Mouse (Mus musculus): Measurements from ENCODE around the gene Rnf207. TPM values are rescaled to one million over a fixed set of nuclear protein-coding genes. Genes with fewer than 3 reads are reported as not detected.

Rnf207 gene
- polyA plus RNA-seq, 1 experiment from 2014 or later = 10.6 TPM

- peak overlapping the region; percentile 44; the same call in 1 of the 2 replicates for H3K9ac ChIP-seq (ENCODE audit: low read depth, low read length)
- ATAC-seq = no peak
- H3K4me2 ChIP-seq (ENCODE audit: low read length) = peak overlapping the region; percentile 76
- H3K27me3 ChIP-seq (replicated peaks; ENCODE audit: control insufficient read depth, insufficient read depth, low read length) = peaks cover 59% of the 10 kb centered on the region
- no peaks in the 10 kb centered on the region for H3K36me3 ChIP-seq (ENCODE audit: control insufficient read depth, insufficient read depth, low read length)
- no peak overlapping the region for H3K27ac ChIP-seq (ENCODE audit: low read depth, low read length)
- peak overlapping the region; percentile 41 for H3K4me3 ChIP-seq (ENCODE audit: low read length)
- H3K4me1 ChIP-seq (ENCODE audit: control insufficient read depth, insufficient read depth, low read depth, low read length) = peaks cover 18% of the 10 kb centered on the region
- WGBS = under 1% methylated on average over 39 of the region's 43 CpGs
- no peaks in the 10 kb centered on the region for H3K9me3 ChIP-seq (ENCODE audit: control insufficient read depth, low read length)
Measured at GRCm38 (mm10) chr4:152315498-152316213, 3.1 kb downstream of the Rnf207 start.

- no peak for ATAC-seq
- Histone ChIP-seq H3K27me3 (replicated peaks; ENCODE audit: control insufficient read depth, insufficient read depth, low read length) (peaks cover 64% of the 10 kb centered on the region), H3K4me3 (ENCODE audit: low read length) (peak overlapping the region; percentile 38), H3K4me1 (ENCODE audit: control insufficient read depth, insufficient read depth, low read depth, low read length) (peaks cover 18% of the 10 kb centered on the region), H3K36me3 (ENCODE audit: control insufficient read depth, insufficient read depth, low read length) (peaks cover under 1% of the 10 kb centered on the region; the same call in 1 of the 2 replicates), H3K27ac (ENCODE audit: low read depth, low read length) (no peak overlapping the region), H3K4me2 (ENCODE audit: low read length) (peak overlapping the region; percentile 63), H3K9me3 (ENCODE audit: control insufficient read depth, low read length) (no peaks in the 10 kb centered on the region), H3K9ac (ENCODE audit: low read depth, low read length) (no peak overlapping the region)
Measured at GRCm38 (mm10) chr4:152313934-152314333, 4.9 kb downstream of the Rnf207 start.

- 0% methylated on average over 29 of the region's 29 CpGs for WGBS
- peak overlapping the region; percentile 38 for H3K4me3 ChIP-seq (ENCODE audit: low read length)
- H3K4me1 ChIP-seq (ENCODE audit: control insufficient read depth, insufficient read depth, low read depth, low read length) = peaks cover 18% of the 10 kb centered on the region
- H3K27me3 ChIP-seq (replicated peaks; ENCODE audit: control insufficient read depth, insufficient read depth, low read length) = peaks cover 62% of the 10 kb centered on the region
- H3K4me2 ChIP-seq (ENCODE audit: low read length) = peak overlapping the region; percentile 63
- H3K9ac ChIP-seq (ENCODE audit: low read depth, low read length) = peak overlapping the region; percentile 51
- peak; percentile 62 for ATAC-seq
- peaks cover 2% of the 10 kb centered on the region; the same call in 1 of the 2 replicates for H3K36me3 ChIP-seq (ENCODE audit: control insufficient read depth, insufficient read depth, low read length)
- H3K9me3 ChIP-seq (ENCODE audit: control insufficient read depth, low read length) = no peaks in the 10 kb centered on the region
- no peak overlapping the region for H3K27ac ChIP-seq (ENCODE audit: low read depth, low read length)
Measured at GRCm38 (mm10) chr4:152313211-152313632, 5.6 kb downstream of the Rnf207 start.

- Histone ChIP-seq H3K27me3 (replicated peaks; ENCODE audit: control insufficient read depth, insufficient read depth, low read length) (peaks cover 52% of the 10 kb centered on the region), H3K4me3 (ENCODE audit: low read length) (peak overlapping the region; percentile 38), H3K36me3 (ENCODE audit: control insufficient read depth, insufficient read depth, low read length) (peaks cover 2% of the 10 kb centered on the region; the same call in 1 of the 2 replicates), H3K9ac (ENCODE audit: low read depth, low read length) (no peak overlapping the region), H3K27ac (ENCODE audit: low read depth, low read length) (no peak overlapping the region), H3K9me3 (ENCODE audit: control insufficient read depth, low read length) (no peaks in the 10 kb centered on the region), H3K4me1 (ENCODE audit: control insufficient read depth, insufficient read depth, low read depth, low read length) (peaks cover 18% of the 10 kb centered on the region), H3K4me2 (ENCODE audit: low read length) (peak overlapping the region; percentile 63)
- 5% methylated on average over 14 of the region's 14 CpGs for WGBS
- no peak for ATAC-seq
Measured at GRCm38 (mm10) chr4:152312186-152312585, 6.6 kb downstream of the Rnf207 start.

- no peaks in the 10 kb centered on the region for H3K9me3 ChIP-seq (ENCODE audit: control insufficient read depth, low read length)
- H3K27me3 ChIP-seq (replicated peaks; ENCODE audit: control insufficient read depth, insufficient read depth, low read length) = peaks cover 23% of the 10 kb centered on the region
- no peak overlapping the region for H3K4me3 ChIP-seq (ENCODE audit: low read length)
- 78% methylated on average over 9 of the region's 9 CpGs for WGBS
- no peak overlapping the region for H3K27ac ChIP-seq (ENCODE audit: low read depth, low read length)
- no peak overlapping the region for H3K9ac ChIP-seq (ENCODE audit: low read depth, low read length)
- ATAC-seq = no peak
- H3K36me3 ChIP-seq (ENCODE audit: control insufficient read depth, insufficient read depth, low read length) = peaks cover 11% of the 10 kb centered on the region
- H3K4me1 ChIP-seq (ENCODE audit: control insufficient read depth, insufficient read depth, low read depth, low read length) = peaks cover 2% of the 10 kb centered on the region
- no peak overlapping the region for H3K4me2 ChIP-seq (ENCODE audit: low read length)
Measured at GRCm38 (mm10) chr4:152307542-152307941, 11.3 kb downstream of the Rnf207 start.

- no peak overlapping the region for H3K4me3 ChIP-seq (ENCODE audit: low read length)
- H3K9ac ChIP-seq (ENCODE audit: low read depth, low read length) = no peak overlapping the region
- H3K4me2 ChIP-seq (ENCODE audit: low read length) = no peak overlapping the region
- no peak for ATAC-seq
- peaks cover 11% of the 10 kb centered on the region for H3K36me3 ChIP-seq (ENCODE audit: control insufficient read depth, insufficient read depth, low read length)
- H3K27ac ChIP-seq (ENCODE audit: low read depth, low read length) = no peak overlapping the region
- 51% methylated on average over 6 of the region's 6 CpGs for WGBS
- H3K4me1 ChIP-seq (ENCODE audit: control insufficient read depth, insufficient read depth, low read depth, low read length) = no peaks in the 10 kb centered on the region; the same call in 1 of the 2 replicates
- no peaks in the 10 kb centered on the region for H3K9me3 ChIP-seq (ENCODE audit: control insufficient read depth, low read length)
- H3K27me3 ChIP-seq (replicated peaks; ENCODE audit: control insufficient read depth, insufficient read depth, low read length) = peaks cover 8% of the 10 kb centered on the region
Measured at GRCm38 (mm10) chr4:152305991-152306390, 12.8 kb downstream of the Rnf207 start.

GRCm38 (mm10) chr4:152304685-152305084 lies 14.1 kb downstream of the Rnf207 start:
- peak; percentile 71 for ATAC-seq
- no peak overlapping the region for H3K9ac ChIP-seq (ENCODE audit: low read depth, low read length)
- no peak overlapping the region for H3K4me2 ChIP-seq (ENCODE audit: low read length)
- no peaks in the 10 kb centered on the region for H3K9me3 ChIP-seq (ENCODE audit: control insufficient read depth, low read length)
- peaks cover 14% of the 10 kb centered on the region for H3K36me3 ChIP-seq (ENCODE audit: control insufficient read depth, insufficient read depth, low read length)
- H3K4me3 ChIP-seq (ENCODE audit: low read length) = no peak overlapping the region
- H3K27ac ChIP-seq (ENCODE audit: low read depth, low read length) = no peak overlapping the region; the same call in 1 of the 2 replicates
- no peaks in the 10 kb centered on the region for H3K27me3 ChIP-seq (replicated peaks; ENCODE audit: control insufficient read depth, insufficient read depth, low read length)
- H3K4me1 ChIP-seq (ENCODE audit: control insufficient read depth, insufficient read depth, low read depth, low read length) = no peaks in the 10 kb centered on the region; the same call in 1 of the 2 replicates
- WGBS = 74% methylated on average over 6 of the region's 6 CpGs

- H3K4me2 ChIP-seq (ENCODE audit: low read length) = no peak overlapping the region
- H3K27ac ChIP-seq (ENCODE audit: low read depth, low read length) = no peak overlapping the region
- H3K27me3 ChIP-seq (replicated peaks; ENCODE audit: control insufficient read depth, insufficient read depth, low read length) = no peaks in the 10 kb centered on the region
- H3K9ac ChIP-seq (ENCODE audit: low read depth, low read length) = no peak overlapping the region
- ATAC-seq = no peak
- no peak overlapping the region for H3K4me3 ChIP-seq (ENCODE audit: low read length)
- no peaks in the 10 kb centered on the region for H3K9me3 ChIP-seq (ENCODE audit: control insufficient read depth, low read length)
- WGBS = 93% methylated on average over 10 of the region's 10 CpGs
- H3K36me3 ChIP-seq (ENCODE audit: control insufficient read depth, insufficient read depth, low read length) = peaks cover 12% of the 10 kb centered on the region
- H3K4me1 ChIP-seq (ENCODE audit: control insufficient read depth, insufficient read depth, low read depth, low read length) = peaks cover 8% of the 10 kb centered on the region
Measured at GRCm38 (mm10) chr4:152303172-152303571, 15.6 kb downstream of the Rnf207 start.

- WGBS = 63% methylated on average over 11 of the region's 11 CpGs
- Histone ChIP-seq H3K27me3 (replicated peaks; ENCODE audit: control insufficient read depth, insufficient read depth, low read length) (no peaks in the 10 kb centered on the region), H3K27ac (ENCODE audit: low read depth, low read length) (no peak overlapping the region), H3K9ac (ENCODE audit: low read depth, low read length) (no peak overlapping the region), H3K36me3 (ENCODE audit: control insufficient read depth, insufficient read depth, low read length) (peaks cover 12% of the 10 kb centered on the region), H3K4me2 (ENCODE audit: low read length) (no peak overlapping the region), H3K4me3 (ENCODE audit: low read length) (no peak overlapping the region), H3K9me3 (ENCODE audit: control insufficient read depth, low read length) (no peaks in the 10 kb centered on the region), H3K4me1 (ENCODE audit: control insufficient read depth, insufficient read depth, low read depth, low read length) (peaks cover 12% of the 10 kb centered on the region)
- ATAC-seq = no peak
Measured at GRCm38 (mm10) chr4:152302012-152302411, 16.8 kb downstream of the Rnf207 start.
